Mouse (Mus musculus) ES-E14 (cell line): ENCODE results near the gene Rpusd2. TPM values are rescaled to one million over a fixed set of nuclear protein-coding genes. Genes with fewer than 3 reads are reported as not detected.

Experiments
- DNase-seq: peaks from one replicate; pipeline ENCODE4 v3.0.0-alpha.2; 2013; ENCODE audit warnings: low read depth, low spot score
- H3K27ac ChIP-seq: 2 replicates; pipeline ENCODE4 v1.5.1; 2012; ENCODE audit warnings: low read depth, mild to moderate bottlenecking, low read length, moderate library complexity, mixed read lengths; ENCODE audit not compliant: poor library complexity, insufficient read depth, severe bottlenecking
- H3K36me3 ChIP-seq: 2 replicates; pipeline ENCODE4 v1.6.1; 2012; ENCODE audit warnings: mild to moderate bottlenecking, low read length, moderate library complexity, mixed read lengths; ENCODE audit not compliant: control insufficient read depth, poor library complexity, insufficient read depth, severe bottlenecking
- H3K4me1 ChIP-seq, 2 experiments: fragments of 150-350 bp in 1 of 2; sonication (generic) in 1 of 2; 2 replicates each; pipeline ENCODE4 v1.6.1; 2012; ENCODE audit warnings: low read length in 2 of 2, mild to moderate bottlenecking in 1 of 2, mixed read lengths in 1 of 2; ENCODE audit not compliant: control insufficient read depth in 2 of 2, insufficient read depth in 2 of 2, poor library complexity in 1 of 2
- H3K4me3 ChIP-seq, 2 experiments: fragments of 150-350 bp in 1 of 2; sonication (generic) in 1 of 2; 2 replicates each; pipeline ENCODE4 v1.5.1; 2012; ENCODE audit warnings: low read length in 2 of 2, low read depth in 1 of 2, mild to moderate bottlenecking in 1 of 2, mixed read lengths in 1 of 2; ENCODE audit not compliant: insufficient read depth in 1 of 2, poor library complexity in 1 of 2, severe bottlenecking in 1 of 2
- H3K9ac ChIP-seq: 2 replicates; pipeline ENCODE4 v1.6.1; 2012; ENCODE audit warnings: low read depth, mild to moderate bottlenecking, low read length, mixed read lengths; ENCODE audit not compliant: poor library complexity, insufficient read depth, severe bottlenecking
- H3K9me3 ChIP-seq: fragments of 150-350 bp; sonication (generic); 2 replicates; pipeline ENCODE4 v1.6.1; 2012; ENCODE audit warnings: low read depth, mild to moderate bottlenecking, low read length; ENCODE audit not compliant: control insufficient read depth, insufficient read depth
- CHD2 ChIP-seq: IDR thresholded peaks from 2 replicates; pipeline ENCODE4 v1.6.1; 2014; ENCODE audit warnings: mild to moderate bottlenecking, low read depth, low read length, inconsistent platforms
- HCFC1 ChIP-seq: IDR thresholded peaks from 2 replicates; pipeline ENCODE4 v1.6.1; 2012; ENCODE audit warnings: low read length, inconsistent platforms, borderline replicate concordance; ENCODE audit not compliant: insufficient read depth
- MAFK ChIP-seq: IDR thresholded peaks from 2 replicates; pipeline ENCODE4 v1.6.1; 2014; ENCODE audit warnings: mild to moderate bottlenecking, low read depth, low read length, inconsistent platforms; ENCODE audit not compliant: insufficient read depth
- ZC3H11A ChIP-seq: IDR thresholded peaks from 2 replicates; pipeline ENCODE4 v1.6.1; 2012; ENCODE audit warnings: low read depth, mild to moderate bottlenecking, inconsistent platforms, low read length, borderline replicate concordance
- ZNF384 ChIP-seq: IDR thresholded peaks from 2 replicates; pipeline ENCODE4 v1.6.1; 2012; ENCODE audit warnings: low read depth, low read length, inconsistent platforms
- in situ Hi-C, 2 experiments: fragments of 600-800 bp; cut with MboI; formaldehyde crosslinking; loops; one replicate each; pipeline ENCODE4 v1.15.1; 2025; ENCODE audit warnings: low sequenced_read_pairs in 2 of 2, inconsistent platforms in 1 of 2; ENCODE audit not compliant: unreplicated experiment in 2 of 2
- total RNA-seq: library from RNA; depleted of rRNA; stranded (reverse); fragments of 300-350 nt; gene quantifications from 2 replicates; pipeline ENCODE4 v1.2.3, GENCODE M21; 2012

The Rpusd2 gene
- total RNA-seq, 1 experiment: 20.8 TPM

- no peak for DNase-seq
- no peak overlapping the region for H3K9ac ChIP-seq
- H3K9me3 ChIP-seq: no peaks in the 10 kb centered on the region
- no peaks in the 10 kb centered on the region for H3K36me3 ChIP-seq
- H3K4me3 ChIP-seq: no peak overlapping the region
- no peak overlapping the region for H3K27ac ChIP-seq
- in situ Hi-C loops: no loop called here
- H3K4me1 ChIP-seq: no peaks in the 10 kb centered on the region
- TF ChIP-seq CHD2: no peak
- no peak for TF ChIP-seq ZNF384
- TF ChIP-seq ZC3H11A: no peak
- TF ChIP-seq MAFK: no peak
- TF ChIP-seq HCFC1: no peak
Observed at GRCm38 (mm10) chr2:119025239-119025616, 9.4 kb upstream of the Rpusd2 start.

GRCm38 (mm10) chr2:119026951-119027350, 7.6 kb upstream of the Rpusd2 start:
- no peak overlapping the region for H3K4me3 ChIP-seq
- H3K4me1 ChIP-seq: no peaks in the 10 kb centered on the region
- H3K9me3 ChIP-seq: no peaks in the 10 kb centered on the region
- in situ Hi-C loops: no loop called here
- TF ChIP-seq ZNF384 (no peak), MAFK (no peak), ZC3H11A (no peak), CHD2 (no peak), HCFC1 (no peak)
- no peak overlapping the region for H3K27ac ChIP-seq
- no peak overlapping the region for H3K9ac ChIP-seq
- no peak for DNase-seq
- H3K36me3 ChIP-seq: no peaks in the 10 kb centered on the region

DNA sequence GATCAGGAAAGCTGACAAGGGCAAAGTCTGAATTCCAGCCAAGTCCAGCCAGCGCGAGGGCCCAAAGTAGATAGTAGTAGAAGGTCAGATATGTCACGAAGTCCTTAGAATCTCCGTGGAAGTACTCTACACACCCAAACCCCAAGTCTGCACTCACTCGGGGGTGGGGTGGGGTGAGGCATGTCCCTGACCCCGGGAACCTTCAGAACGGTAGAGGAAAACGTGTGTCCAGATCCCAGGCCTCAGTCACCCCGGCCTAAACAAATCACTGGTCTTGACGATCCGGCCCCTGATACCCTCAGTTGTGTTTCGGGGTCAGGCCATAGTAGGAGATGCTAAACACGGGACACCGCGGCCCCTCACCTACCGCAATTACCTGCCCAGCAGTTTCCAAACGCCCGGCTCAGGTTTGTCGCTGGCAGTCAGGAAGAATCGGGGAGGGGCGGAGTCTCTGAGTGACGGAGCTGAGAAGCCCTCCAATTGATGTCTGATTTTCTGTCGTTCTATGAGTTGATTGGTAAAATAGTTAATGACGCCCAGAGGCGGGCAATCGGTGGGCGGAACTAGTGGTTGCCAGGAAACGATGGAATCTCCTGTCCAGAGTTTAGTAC, 5.5 kb upstream of the Rpusd2 start, which contains the start of gene Ccdc32:
Ccdc32 (minus strand) TSS at position 453 of the 611 bp plus-strand sequence.
- no peaks in the 10 kb centered on the region for H3K36me3 ChIP-seq
- H3K27ac ChIP-seq: no peak within 1 kb of the TSS
- peak within 1 kb of the TSS; percentile 84 to 97 for H3K4me3 ChIP-seq
- in situ Hi-C loops: no loop called here
- no peaks in the 10 kb centered on the region for H3K4me1 ChIP-seq
- H3K9ac ChIP-seq: peak within 1 kb of the TSS; percentile 77
- TF ChIP-seq CHD2 (no peak), HCFC1 (no peak), ZNF384 (no peak), MAFK (no peak), ZC3H11A (no peak)
- DNase-seq: peak; percentile 96
- no peaks in the 10 kb centered on the region for H3K9me3 ChIP-seq

DNA sequence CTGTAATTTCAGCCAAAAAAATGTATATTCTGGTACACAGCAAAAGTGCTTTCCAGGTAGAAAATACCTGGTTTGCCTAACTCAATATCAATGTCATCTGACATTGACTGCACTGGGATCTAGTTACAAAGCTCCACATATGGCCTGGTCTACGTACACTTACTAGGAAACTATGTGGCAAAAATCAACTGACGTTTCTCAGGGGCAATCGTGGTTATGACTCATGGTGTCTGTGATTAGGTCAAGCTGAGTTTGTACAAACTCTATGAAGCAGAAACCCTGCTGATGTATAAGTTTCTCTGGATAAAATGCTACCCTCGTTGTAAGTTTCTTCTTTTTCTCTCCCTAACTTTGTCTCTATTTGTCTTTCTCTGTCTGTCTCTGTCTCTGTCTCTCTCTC, 2.4 kb upstream of the Rpusd2 start:
- no peaks in the 10 kb centered on the region for H3K9me3 ChIP-seq
- no peak overlapping the region for H3K4me3 ChIP-seq
- H3K4me1 ChIP-seq: peaks cover 0 to 4% of the 10 kb centered on the region in 2 experiments; a peak in 2 of 4 replicates
- TF ChIP-seq MAFK (no peak), ZC3H11A (no peak), ZNF384 (no peak), CHD2 (no peak), HCFC1 (no peak)
- DNase-seq: no peak
- no peak overlapping the region for H3K27ac ChIP-seq
- no peak overlapping the region for H3K9ac ChIP-seq
- in situ Hi-C loops: no loop called here
- H3K36me3 ChIP-seq: peaks cover 6% of the 10 kb centered on the region

DNA sequence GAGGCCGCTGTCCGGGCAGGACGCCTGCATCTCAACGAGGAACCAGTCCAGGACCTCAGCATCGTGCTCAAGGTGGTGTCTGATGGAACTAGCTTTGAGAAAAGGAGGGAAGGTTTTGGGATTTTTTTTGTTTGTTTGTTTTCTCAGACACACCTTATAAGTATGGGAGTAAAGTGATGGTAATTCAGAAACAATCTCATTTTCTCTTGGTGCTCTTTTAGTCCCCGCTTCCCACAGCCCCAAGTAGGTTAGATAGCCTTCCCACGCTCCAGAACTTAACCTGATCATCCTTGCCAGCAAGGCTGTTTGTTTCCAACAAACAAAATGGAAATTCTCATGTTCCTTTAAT, 781 bp downstream of the Rpusd2 start:
- Histone ChIP-seq H3K9ac (peak overlapping the region; percentile 87), H3K4me1 (peaks cover 0 to 4% of the 10 kb centered on the region in 2 experiments; a peak in 2 of 4 replicates), H3K27ac (no peak overlapping the region), H3K9me3 (no peaks in the 10 kb centered on the region), H3K4me3 (peak overlapping the region; percentile 85 to 90), H3K36me3 (peaks cover 22% of the 10 kb centered on the region)
- DNase-seq: no peak
- in situ Hi-C loops: no loop called here
- TF ChIP-seq ZC3H11A: no peak
- no peak for TF ChIP-seq CHD2
